Mouse (Mus musculus) lung, adult 2 months (tissue): ENCODE measurements around the gene Tspan32. TPM values are rescaled to one million over a fixed set of nuclear protein-coding genes. Genes with fewer than 3 reads are reported as not detected.

Experiments
- DNase-seq: peaks from one replicate; pipeline ENCODE4 v3.0.0; 2022
- H3K4me1 ChIP-seq: fragments of 200-500 bp; 2 replicates; pipeline ENCODE4 v1.6.1; 2011; ENCODE audit warnings: low read length; ENCODE audit not compliant: control insufficient read depth, insufficient read depth
- H3K4me3 ChIP-seq: fragments of 200-500 bp; replicated peaks from 2 replicates; pipeline ENCODE3; 2011; ENCODE audit warnings: low read depth, mild to moderate bottlenecking, control low read depth, low read length; ENCODE audit errors: extremely low read depth
- CTCF ChIP-seq: fragments of 200-500 bp; IDR thresholded peaks from 2 replicates; pipeline ENCODE4 v1.5.1; 2011; ENCODE audit warnings: mild to moderate bottlenecking, low read length, control low read depth; ENCODE audit not compliant: insufficient read depth
- POLR2A ChIP-seq: fragments of 200-500 bp; IDR thresholded peaks from 2 replicates; pipeline ENCODE4 v1.6.1; 2011; ENCODE audit warnings: low read depth, mild to moderate bottlenecking, control low read depth, low read length, borderline replicate concordance; ENCODE audit errors: extremely low read depth
- WGBS: fragments of 180-500 bp; shearing (Covaris S2); methylation state at CpG from one replicate; pipeline ENCODE4 v1.1.7; 2018; 5-methylcytosine and 5-hydroxymethylcytosine counted together
- polyA plus RNA-seq: library from polyadenylated mRNA; depleted of rRNA; stranded (reverse); fragments of >200 nt; gene quantifications from 2 replicates; pipeline ENCODE4 v1.2.3, GENCODE M21; 2012

Gene Tspan32
- polyA plus RNA-seq, 1 experiment, result 11.5 TPM

DNA sequence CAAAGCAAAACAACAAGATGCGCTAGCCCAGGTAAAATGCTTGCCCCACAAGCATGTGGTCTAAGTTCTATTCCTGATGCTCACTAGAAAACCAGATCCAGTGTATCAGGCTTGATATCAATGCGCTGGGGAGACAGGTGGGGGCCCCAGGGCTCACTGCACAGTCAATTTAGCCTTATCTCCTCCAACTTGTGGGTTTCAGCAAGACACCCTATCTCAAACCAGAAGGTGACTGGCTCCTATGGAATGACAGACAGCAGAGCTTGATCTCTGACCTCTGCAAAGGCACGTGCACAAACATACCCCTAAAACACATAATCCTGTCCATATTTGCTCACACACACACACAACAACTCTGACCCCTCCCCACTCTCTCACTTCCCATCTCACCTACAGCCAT is 17.1 kb upstream of the Tspan32 start:
- no peak for DNase-seq
- TF ChIP-seq CTCF (no peak), POLR2A (no peak)
- no peak overlapping the region for H3K4me3 ChIP-seq
- WGBS, result 71% methylated on average over 3 of the region's 3 CpGs
- H3K4me1 ChIP-seq, result no peaks in the 10 kb centered on the region

DNA sequence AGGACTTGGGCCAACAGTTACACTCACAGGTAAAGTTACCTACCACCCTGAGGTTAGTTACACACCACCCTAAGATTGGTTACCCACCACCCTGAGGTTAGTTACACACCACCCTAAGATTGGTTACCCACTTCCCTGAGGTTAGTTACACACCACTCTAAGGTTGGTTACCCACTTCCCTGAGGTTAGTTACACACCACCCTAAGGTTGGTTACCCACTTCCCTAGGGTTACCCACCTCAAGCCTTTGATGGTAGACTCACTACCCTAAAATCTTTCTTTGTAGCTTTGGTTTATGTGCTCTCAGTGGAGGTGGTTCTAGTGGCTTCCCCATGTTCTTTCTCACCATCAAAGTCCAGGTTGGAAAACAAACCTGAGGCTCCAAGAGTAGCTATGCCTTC is 9.8 kb upstream of the Tspan32 start:
- H3K4me1 ChIP-seq, result no peaks in the 10 kb centered on the region
- DNase-seq, result no peak
- no peak overlapping the region for H3K4me3 ChIP-seq
- no peak for TF ChIP-seq POLR2A
- no peak for TF ChIP-seq CTCF

DNA sequence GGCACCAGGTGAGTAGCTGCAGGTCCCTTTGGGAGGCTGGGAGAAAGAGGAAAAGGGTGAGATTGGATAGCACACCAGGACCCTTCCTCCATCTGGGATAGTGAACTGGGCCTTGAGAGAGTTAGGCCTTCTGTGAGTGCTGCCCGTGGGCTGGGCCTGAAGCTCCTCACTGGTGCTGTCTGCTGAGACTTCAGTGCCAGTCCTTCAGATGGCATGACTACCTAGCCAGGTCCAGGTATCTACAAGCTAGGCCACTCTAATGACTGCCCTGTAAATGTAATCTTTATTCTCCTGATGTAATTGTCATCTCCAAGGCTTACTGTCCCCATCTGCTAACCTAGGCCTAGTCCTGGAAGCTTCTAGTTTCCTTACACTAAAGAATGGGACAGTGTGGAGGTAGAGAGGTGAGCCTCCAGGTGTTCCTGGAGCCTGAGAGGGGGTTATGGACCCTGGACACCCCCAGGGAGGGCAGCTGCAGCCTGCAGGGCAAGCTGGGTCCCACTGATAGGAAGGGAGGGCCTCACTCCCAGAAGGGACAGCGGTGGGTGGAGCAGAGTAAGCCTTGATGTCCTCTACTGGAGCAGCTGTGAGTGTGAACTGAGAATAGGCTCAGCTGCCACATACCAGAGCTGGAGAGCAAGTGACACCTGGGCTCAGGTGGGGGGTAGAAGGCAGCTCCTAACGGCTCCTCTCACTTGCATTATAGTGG is 9.1 kb upstream of the Tspan32 start:
- 75% methylated on average over 3 of the region's 3 CpGs for whole genome bisulfite sequencing
- H3K4me3 ChIP-seq, result no peak overlapping the region
- no peak for DNase-seq
- no peaks in the 10 kb centered on the region for H3K4me1 ChIP-seq
- TF ChIP-seq CTCF (no peak), POLR2A (no peak)

DNA sequence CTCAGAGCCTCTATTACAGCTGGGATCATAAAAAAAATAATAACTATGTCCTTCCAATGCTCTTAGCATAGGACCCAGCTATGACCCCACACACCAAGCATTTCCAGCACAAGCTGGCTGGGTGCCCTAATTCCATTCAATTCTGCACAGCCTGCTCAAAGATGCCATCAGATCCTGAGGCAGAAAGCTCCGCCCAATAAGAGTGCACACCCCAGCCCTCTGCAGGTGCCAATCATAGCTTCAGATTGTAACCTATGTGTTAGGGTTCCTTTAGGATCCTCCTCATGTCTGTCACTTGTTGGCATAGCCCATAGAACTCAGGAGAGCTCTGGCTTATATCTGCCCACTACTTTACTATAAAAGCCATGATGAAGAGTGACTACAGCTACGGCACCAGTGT is 7.8 kb upstream of the Tspan32 start:
- Histone ChIP-seq H3K4me3 (no peak overlapping the region), H3K4me1 (no peaks in the 10 kb centered on the region)
- no peak for TF ChIP-seq POLR2A
- TF ChIP-seq CTCF, result no peak
- WGBS, result 77% methylated on average over 2 of the region's 2 CpGs
- DNase-seq, result no peak

DNA sequence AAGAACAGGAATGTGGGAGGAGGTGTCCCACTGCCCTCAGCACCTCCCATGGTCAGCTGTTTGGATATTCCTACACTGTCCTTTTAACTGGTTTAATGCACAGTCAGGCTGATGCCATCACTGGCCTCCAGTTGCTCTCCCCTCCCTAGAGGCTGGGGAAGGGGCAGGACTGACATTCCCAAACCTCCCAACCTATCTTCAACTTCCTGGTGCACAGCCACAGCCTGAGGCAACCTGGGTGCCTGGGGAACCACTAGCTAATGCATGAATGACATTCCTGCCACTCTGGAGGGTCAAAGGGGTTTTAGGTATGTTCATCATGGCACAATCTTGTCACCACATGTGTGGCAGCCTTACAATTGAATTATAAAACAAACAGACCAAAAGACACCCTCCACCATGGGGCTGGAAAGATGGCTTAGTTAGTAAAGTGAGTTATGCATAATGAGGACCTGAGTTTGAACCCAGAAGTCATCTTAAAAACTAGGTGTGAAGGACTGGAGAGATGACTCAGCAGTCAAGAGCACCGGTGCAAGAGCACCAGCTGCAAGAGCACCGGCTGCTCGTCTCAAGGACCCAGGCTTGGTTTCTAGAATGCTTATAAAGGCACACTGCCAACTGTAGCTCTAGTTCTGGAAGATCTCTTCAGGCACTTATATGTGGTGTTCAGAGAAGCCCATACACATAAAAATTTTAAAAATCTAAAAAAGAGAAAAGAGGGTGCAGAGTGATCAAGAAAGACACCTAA is 7.3 kb upstream of the Tspan32 start:
- Histone ChIP-seq H3K4me3 (no peak overlapping the region), H3K4me1 (no peaks in the 10 kb centered on the region)
- no peak for TF ChIP-seq POLR2A
- TF ChIP-seq CTCF, result no peak
- DNase-seq, result no peak
- 36% methylated on average over 3 of the region's 3 CpGs for WGBS

DNA sequence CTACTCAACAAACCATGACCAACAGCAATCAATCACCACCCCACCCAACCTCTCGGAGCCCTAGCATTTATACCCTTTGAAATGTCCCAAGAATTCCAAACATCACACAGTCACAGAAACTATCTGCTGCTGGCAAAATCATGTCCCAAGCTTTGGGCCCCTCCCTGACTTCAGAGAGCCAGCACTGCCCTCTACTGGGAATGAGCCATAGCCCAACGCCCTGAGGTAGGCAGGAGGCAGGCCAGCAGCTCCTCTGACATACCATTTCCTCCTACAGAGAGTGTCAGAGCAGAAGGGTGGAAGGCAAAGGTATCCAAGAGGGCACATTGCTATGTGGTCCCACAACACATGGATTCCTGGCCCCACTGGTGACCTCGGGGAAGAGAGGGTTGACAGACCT is 2.2 kb upstream of the Tspan32 start:
- WGBS, result 36% methylated on average over 3 of the region's 3 CpGs
- H3K4me1 ChIP-seq, result peaks cover 2% of the 10 kb centered on the region
- no peak for DNase-seq
- H3K4me3 ChIP-seq, result no peak overlapping the region
- TF ChIP-seq CTCF (peak; percentile 59), POLR2A (no peak)

DNA sequence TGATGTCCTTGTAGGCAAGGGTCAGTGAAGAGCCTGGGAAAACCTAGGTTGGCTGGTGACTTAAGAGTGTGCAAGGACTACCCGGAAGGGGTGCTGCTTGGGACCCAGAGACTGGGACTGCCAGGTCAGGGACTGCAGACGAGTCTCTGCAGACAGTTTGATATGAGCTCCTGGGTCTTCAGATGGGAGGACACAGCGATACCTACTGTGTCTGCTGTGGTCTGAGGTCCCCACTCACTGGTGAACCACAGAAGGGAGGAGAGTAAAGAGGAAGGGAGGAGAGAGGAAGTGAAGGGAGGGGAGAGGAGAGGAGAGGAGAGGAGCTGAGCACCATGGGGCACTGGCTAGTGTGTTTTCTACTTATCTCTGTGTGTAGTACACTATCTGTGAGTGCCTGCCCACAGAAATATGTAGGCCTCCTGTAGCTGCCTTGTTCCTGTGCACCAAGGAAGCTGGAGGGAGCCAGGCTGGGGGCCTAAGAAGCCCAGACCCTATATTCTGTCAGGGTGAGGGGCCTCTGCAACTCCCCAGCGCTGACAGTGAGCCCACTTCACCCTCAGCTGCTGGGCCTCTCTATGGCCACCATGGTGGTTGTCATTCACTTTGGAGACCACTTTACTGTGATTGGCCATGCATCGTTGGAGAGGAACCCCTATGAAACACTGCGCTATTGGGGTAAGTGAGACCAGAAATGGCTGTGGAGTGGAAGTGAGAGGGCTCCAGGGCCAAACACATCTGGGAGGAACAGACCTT is 674 bp downstream of the Tspan32 start:
- TF ChIP-seq CTCF, result no peak
- TF ChIP-seq POLR2A, result peak; percentile 20; the same call in 1 of the 2 replicates
- WGBS, result 74% methylated on average over 6 of the region's 6 CpGs
- Histone ChIP-seq H3K4me1 (peaks cover 23% of the 10 kb centered on the region), H3K4me3 (peak overlapping the region; percentile 34)
- no peak for DNase-seq

DNA sequence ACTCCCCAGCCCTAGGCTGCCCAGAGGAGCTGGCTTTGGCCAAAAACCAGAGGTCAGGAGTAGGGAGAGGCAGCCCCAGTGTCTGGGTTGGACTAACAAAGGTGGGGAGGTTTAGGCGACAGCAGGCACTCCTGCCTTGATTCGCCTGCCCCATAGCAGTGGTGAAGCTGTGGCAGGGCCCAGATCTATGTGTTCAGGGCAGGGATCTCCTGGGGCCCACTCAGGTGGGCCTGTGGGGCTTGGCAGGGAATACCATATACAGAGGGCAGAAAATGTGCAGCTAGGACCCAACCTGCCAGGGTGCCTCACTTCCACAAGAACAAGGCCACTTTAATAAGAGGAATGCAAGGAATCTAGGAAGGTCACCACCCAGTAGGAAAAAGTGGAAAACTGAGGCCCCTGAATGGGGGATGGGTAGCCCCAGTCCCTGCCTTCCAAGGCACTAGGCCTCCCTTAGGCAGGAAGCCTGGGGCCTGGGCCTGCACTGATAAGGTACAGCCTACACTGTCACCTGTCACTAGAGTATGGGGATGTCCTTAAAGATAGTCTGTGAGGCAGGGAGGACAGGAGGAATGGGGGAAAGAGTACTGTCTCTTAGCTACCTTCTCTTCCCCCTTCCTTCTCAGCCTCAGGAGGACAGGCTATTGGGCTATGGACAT is 1.4 kb downstream of the Tspan32 start:
- TF ChIP-seq CTCF (no peak), POLR2A (no peak)
- DNase-seq, result no peak
- 75% methylated on average over 2 of the region's 2 CpGs for WGBS
- H3K4me1 ChIP-seq, result peaks cover 23% of the 10 kb centered on the region
- peak overlapping the region; percentile 27 for H3K4me3 ChIP-seq
